8 mouse cellular contexts compared by ENCODE assay signal in the genomic region with DNA sequence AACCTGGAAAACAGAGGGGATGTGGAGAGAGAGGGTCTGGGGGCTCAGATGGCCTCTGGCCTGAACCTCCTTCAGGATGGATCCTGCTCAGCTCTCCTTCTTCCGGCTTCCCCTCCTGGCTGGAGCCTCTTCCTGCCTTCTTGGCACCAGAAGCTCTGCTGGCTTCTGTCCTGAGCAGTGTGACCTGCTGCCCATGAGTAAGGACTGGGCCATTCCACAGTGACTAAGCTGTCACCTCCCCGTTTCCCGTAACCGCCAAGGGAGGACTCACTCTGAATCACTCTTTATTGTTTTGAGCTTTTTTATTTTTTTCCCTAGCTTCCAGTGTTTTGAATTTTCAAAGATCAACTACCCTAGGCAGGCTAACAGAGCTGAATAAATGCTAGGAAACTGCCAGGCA.
DNase-seq lines count a peak whose midpoint lies in the region; ATAC-seq and TF ChIP-seq lines count a peak whose summit lies in the region.

No protein-coding gene starts in this region.

- peak overlapping the region in 1 of 2 experiments; percentile 44; a peak in 2 of 4 replicates for H3K27ac ChIP-seq in heart, embryonic 14.5 days (replicated peaks in 1 of 2; ENCODE audit: control insufficient read depth in 1 of 2, insufficient read depth in 1 of 2, low read depth in 2 of 2, low read length in 2 of 2)
- 0 out of 2 replicates have a peak overlapping the region, but pooled peaks have one; percentile 10 for H3K27ac ChIP-seq in stomach, embryonic 16.5 days (ENCODE audit: low read length)
- H3K27ac ChIP-seq in midbrain, embryonic 13.5 days, result no peak overlapping the region

- H3K9me3 ChIP-seq in heart, embryonic 14.5 days (ENCODE audit: control insufficient read depth, low read length), result no peaks in the 10 kb centered on the region
- H3K9me3 ChIP-seq in stomach, embryonic 16.5 days (replicated peaks; ENCODE audit: control insufficient read depth, low read length), result no peaks in the 10 kb centered on the region
- H3K9me3 ChIP-seq in midbrain, embryonic 13.5 days, result no peaks in the 10 kb centered on the region

- H3K4me2 ChIP-seq in heart, embryonic 14.5 days (ENCODE audit: low read length), result no peak overlapping the region
- no peak overlapping the region for H3K4me2 ChIP-seq in stomach, embryonic 16.5 days (ENCODE audit: low read depth, low read length)
- no peak overlapping the region for H3K4me2 ChIP-seq in midbrain, embryonic 13.5 days (replicated peaks)

- ATAC-seq in heart, embryonic 14.5 days (ENCODE audit: insufficient number of reproducible peaks, insufficient read depth, low FRiP score, low read depth), result peak; percentile 40; the same call in 1 of the 2 replicates
- ATAC-seq in stomach, embryonic 16.5 days (ENCODE audit: insufficient read depth, low FRiP score), result no peak
- no peak for ATAC-seq in midbrain, embryonic 13.5 days

- no peak for TF ChIP-seq POLR2A in lung, adult 2 months (IDR thresholded peaks at IDR 0.05; ENCODE audit: borderline replicate concordance, extremely low read depth, low read depth, low read length)

- no peak overlapping the region for H3K9ac ChIP-seq in heart, embryonic 14.5 days (ENCODE audit: low read length)
- H3K9ac ChIP-seq in stomach, embryonic 16.5 days (ENCODE audit: low read length), result no peak overlapping the region
- no peak overlapping the region for H3K9ac ChIP-seq in midbrain, embryonic 13.5 days (replicated peaks)

- peaks cover 4 to 8% of the 10 kb centered on the region in 2 experiments; a peak in 1 of 4 replicates for H3K4me1 ChIP-seq in heart, embryonic 14.5 days (ENCODE audit: control insufficient read depth in 2 of 2, insufficient read depth in 2 of 2, low read length in 2 of 2)
- H3K4me1 ChIP-seq in stomach, embryonic 16.5 days (ENCODE audit: control insufficient read depth, insufficient read depth, low read length), result no peaks in the 10 kb centered on the region
- peaks cover 17% of the 10 kb centered on the region for H3K4me1 ChIP-seq in midbrain, embryonic 13.5 days (replicated peaks)
- no peaks in the 10 kb centered on the region; the same call in 1 of the 2 replicates for H3K4me1 ChIP-seq in lung, adult 2 months (ENCODE audit: control insufficient read depth, insufficient read depth, low read length)

- no peaks in the 10 kb centered on the region for H3K27me3 ChIP-seq in heart, embryonic 14.5 days (ENCODE audit: control insufficient read depth, insufficient read depth, low read length)
- no peaks in the 10 kb centered on the region for H3K27me3 ChIP-seq in stomach, embryonic 16.5 days (ENCODE audit: control insufficient read depth, insufficient read depth, low read length)
- no peaks in the 10 kb centered on the region for H3K27me3 ChIP-seq in midbrain, embryonic 13.5 days

- DNase-seq in urinary bladder, postnatal 14 days (ENCODE audit: low spot score), result peak; percentile 56
- no peak for DNase-seq in urinary bladder, adult 2 months (ENCODE audit: low spot score)
- peak; percentile 44 for DNase-seq in cerebellum, adult 11 months
- no peak for DNase-seq in spleen, postnatal 4 days (ENCODE audit: low spot score in 2 of 2)
- DNase-seq in lung, adult 2 months, result no peak

- 65% methylated on average over 4 of the region's 4 CpGs for WGBS in heart, embryonic 14.5 days
- 78% methylated on average over 4 of the region's 4 CpGs for WGBS in stomach, embryonic 16.5 days
- WGBS in midbrain, embryonic 13.5 days, result 77% methylated on average over 4 of the region's 4 CpGs
- WGBS in lung, adult 2 months, result 29% methylated on average over 4 of the region's 4 CpGs

- TF ChIP-seq CTCF in lung, adult 2 months (IDR thresholded peaks at IDR 0.05; ENCODE audit: insufficient read depth, low read length), result no peak

- H3K36me3 ChIP-seq in heart, embryonic 14.5 days (ENCODE audit: control insufficient read depth, insufficient read depth, low read length), result no peaks in the 10 kb centered on the region
- H3K36me3 ChIP-seq in stomach, embryonic 16.5 days (ENCODE audit: control insufficient read depth, insufficient read depth, low read length), result no peaks in the 10 kb centered on the region
- no peaks in the 10 kb centered on the region for H3K36me3 ChIP-seq in midbrain, embryonic 13.5 days

- H3K4me3 ChIP-seq in heart, embryonic 14.5 days (ENCODE audit: control insufficient read depth in 1 of 2, insufficient read depth in 1 of 2, low read depth in 1 of 2, low read length in 2 of 2), result no peak overlapping the region
- no peak overlapping the region for H3K4me3 ChIP-seq in stomach, embryonic 16.5 days (replicated peaks; ENCODE audit: low read length)
- H3K4me3 ChIP-seq in midbrain, embryonic 13.5 days (replicated peaks), result no peak overlapping the region
- no peak overlapping the region for H3K4me3 ChIP-seq in lung, adult 2 months (replicated peaks; ENCODE audit: extremely low read depth, low read depth, low read length)

Comparison
In these comparisons a context has a peak if more than half of its experiments do, and no peak if none do; other contexts are left out.
1. DNase-seq: peak in urinary bladder, postnatal 14 days (single experiment) and cerebellum, adult 11 months (single experiment); none in urinary bladder, adult 2 months (single experiment), spleen, postnatal 4 days (0 of 2) and lung, adult 2 months (single experiment).